Mouse (Mus musculus) liver, adult 2 months (tissue): ENCODE results near the gene Gpatch8. TPM values are rescaled to one million over a fixed set of nuclear protein-coding genes. Genes with fewer than 3 reads are reported as not detected.
A peak's percentile ranks its signal among the peaks of the same experiment; 100 is the strongest.

Experiments used
- DNase-seq: peaks from one replicate; pipeline ENCODE4 v3.0.0-alpha.2; 2011; ENCODE audit warnings: low read depth, low spot score; ENCODE audit errors: extremely low read depth
- H3K27ac ChIP-seq: fragments of 200-500 bp; replicated peaks from 2 replicates; pipeline ENCODE4 v1.5.1; 2012; ENCODE audit warnings: low read depth, mild to moderate bottlenecking, control low read depth, inconsistent platforms, low read length; ENCODE audit not compliant: insufficient read depth
- H3K27me3 ChIP-seq: fragments of 200-500 bp; 2 replicates; pipeline ENCODE4 v1.6.1; 2012; ENCODE audit warnings: mild to moderate bottlenecking, moderate library complexity, low read length, inconsistent platforms; ENCODE audit not compliant: control insufficient read depth, insufficient read depth
- H3K36me3 ChIP-seq: fragments of 200-500 bp; 2 replicates; pipeline ENCODE4 v1.6.1; 2012; ENCODE audit warnings: low read length, inconsistent platforms; ENCODE audit not compliant: control insufficient read depth, insufficient read depth
- H3K4me1 ChIP-seq: fragments of 200-500 bp; 2 replicates; pipeline ENCODE4 v1.6.1; 2011; ENCODE audit warnings: low read length; ENCODE audit not compliant: control insufficient read depth, insufficient read depth
- H3K4me3 ChIP-seq: fragments of 200-500 bp; 2 replicates; pipeline ENCODE4 v1.5.1; 2011; ENCODE audit warnings: low read depth, mild to moderate bottlenecking, control low read depth, low read length, moderate library complexity; ENCODE audit not compliant: insufficient read depth
- H3K79me2 ChIP-seq: fragments of 200-500 bp; 2 replicates; pipeline ENCODE4 v1.6.1; 2012; ENCODE audit warnings: inconsistent platforms, mild to moderate bottlenecking, low read length, moderate library complexity; ENCODE audit not compliant: control insufficient read depth, insufficient read depth
- H3K9ac ChIP-seq: fragments of 200-500 bp; 2 replicates; pipeline ENCODE4 v1.6.1; 2012; ENCODE audit warnings: low read depth, mild to moderate bottlenecking, control low read depth, inconsistent platforms, low read length
- CTCF ChIP-seq: fragments of 200-500 bp; IDR thresholded peaks from 2 replicates; pipeline ENCODE4 v1.5.1; 2011; ENCODE audit warnings: low read depth, low read length, control low read depth
- POLR2A ChIP-seq: fragments of 200-500 bp; IDR thresholded peaks from 2 replicates; pipeline ENCODE4 v1.6.1; 2011; ENCODE audit warnings: low read length, control low read depth; ENCODE audit not compliant: insufficient read depth; ENCODE audit errors: extremely low read depth
- WGBS: fragments of 180-500 bp; shearing (Covaris S2); methylation state at CpG from one replicate; pipeline ENCODE4 v1.1.7; 2018; 5-methylcytosine and 5-hydroxymethylcytosine counted together
- polyA plus RNA-seq: library from polyadenylated mRNA; depleted of rRNA; stranded (reverse); fragments of >200 nt; gene quantifications from 2 replicates; pipeline ENCODE4 v1.2.3, GENCODE M21; 2012
- total RNA-seq: library from RNA; depleted of rRNA; stranded (reverse); fragments of >200 nt; gene quantifications from 2 replicates; pipeline ENCODE4 v1.2.3, GENCODE M21; 2014

Gene Gpatch8
- total and polyA plus RNA-seq, 2 experiments: 6.0 to 9.2 TPM

GRCm38 (mm10) chr11:102599912-102600311, 43.7 kb upstream of the Gpatch8 start:
- H3K9ac ChIP-seq: no peak overlapping the region
- H3K36me3 ChIP-seq: no peaks in the 10 kb centered on the region
- H3K4me3 ChIP-seq: no peak overlapping the region
- H3K27me3 ChIP-seq: peaks cover 11% of the 10 kb centered on the region
- no peaks in the 10 kb centered on the region for H3K4me1 ChIP-seq
- peak; percentile 23 for DNase-seq
- H3K79me2 ChIP-seq: no peaks in the 10 kb centered on the region; the same call in 1 of the 2 replicates
- no peak overlapping the region for H3K27ac ChIP-seq
- 85% methylated on average over 3 of the region's 3 CpGs for WGBS
- no peak for TF ChIP-seq POLR2A
- peak; percentile 47 for TF ChIP-seq CTCF

GRCm38 (mm10) chr11:102595341-102595820, 39.2 kb upstream of the Gpatch8 start:
- no peak overlapping the region for H3K27ac ChIP-seq
- no peak overlapping the region for H3K9ac ChIP-seq
- 0 out of 2 replicates have a peak, but pooled peaks cover 2% of the 10 kb centered on the region for H3K4me1 ChIP-seq
- no peak for TF ChIP-seq CTCF
- TF ChIP-seq POLR2A: no peak
- DNase-seq: no peak
- H3K79me2 ChIP-seq: no peaks in the 10 kb centered on the region
- no peak overlapping the region for H3K4me3 ChIP-seq
- H3K36me3 ChIP-seq: no peaks in the 10 kb centered on the region
- H3K27me3 ChIP-seq: no peaks in the 10 kb centered on the region
- 64% methylated on average over 3 of the region's 4 CpGs for WGBS

GRCm38 (mm10) chr11:102587554-102587953, 31.4 kb upstream of the Gpatch8 start:
- no peaks in the 10 kb centered on the region for H3K27me3 ChIP-seq
- TF ChIP-seq CTCF (no peak), POLR2A (no peak)
- H3K27ac ChIP-seq: no peak overlapping the region
- DNase-seq: no peak
- H3K79me2 ChIP-seq: no peaks in the 10 kb centered on the region
- 84% methylated on average over 3 of the region's 3 CpGs for WGBS
- no peaks in the 10 kb centered on the region for H3K36me3 ChIP-seq
- H3K4me3 ChIP-seq: no peak overlapping the region
- H3K4me1 ChIP-seq: 0 out of 2 replicates have a peak, but pooled peaks cover 2% of the 10 kb centered on the region
- H3K9ac ChIP-seq: no peak overlapping the region

- no peak for TF ChIP-seq CTCF
- TF ChIP-seq POLR2A: no peak
- H3K9ac ChIP-seq: no peak overlapping the region
- H3K27me3 ChIP-seq: no peaks in the 10 kb centered on the region
- H3K27ac ChIP-seq: no peak overlapping the region
- H3K4me3 ChIP-seq: no peak overlapping the region
- no peaks in the 10 kb centered on the region for H3K36me3 ChIP-seq
- no peaks in the 10 kb centered on the region for H3K79me2 ChIP-seq
- 0 out of 2 replicates have a peak, but pooled peaks cover 2% of the 10 kb centered on the region for H3K4me1 ChIP-seq
- DNase-seq: no peak
- WGBS: 88% methylated on average over 4 of the region's 4 CpGs
Observed at GRCm38 (mm10) chr11:102586445-102587130, 30.4 kb upstream of the Gpatch8 start.

- WGBS: 21% methylated on average over 5 of the region's 5 CpGs
- TF ChIP-seq CTCF: no peak
- no peak for TF ChIP-seq POLR2A
- Histone ChIP-seq H3K27ac (no peak overlapping the region), H3K79me2 (no peaks in the 10 kb centered on the region), H3K36me3 (no peaks in the 10 kb centered on the region), H3K4me1 (peaks cover 1% of the 10 kb centered on the region; the same call in 1 of the 2 replicates), H3K9ac (no peak overlapping the region), H3K27me3 (no peaks in the 10 kb centered on the region), H3K4me3 (no peak overlapping the region)
- DNase-seq: no peak
Observed at GRCm38 (mm10) chr11:102582736-102583135, 26.5 kb upstream of the Gpatch8 start.
